Mouse (Mus musculus): Measurements from ENCODE around the gene Rps6ka5.

DNA sequence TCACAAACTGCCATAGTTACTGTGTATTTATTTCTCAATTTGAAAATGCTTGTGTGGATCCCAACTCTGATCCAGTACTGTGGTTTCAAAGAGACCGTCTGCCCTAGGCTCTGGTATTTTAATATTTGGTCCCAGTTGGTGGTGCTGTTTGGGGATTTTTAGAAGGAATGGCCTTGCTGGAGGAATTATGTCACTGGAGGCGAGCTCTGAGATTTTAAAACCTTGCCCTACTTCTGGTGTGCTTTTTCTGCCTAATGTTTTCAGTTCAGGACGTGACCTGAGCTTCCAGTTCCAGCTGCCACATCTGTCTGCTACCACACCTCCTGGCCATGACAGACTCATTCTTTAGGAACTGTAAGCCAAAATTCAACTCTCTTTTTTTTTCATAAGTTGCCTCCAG lies 121.2 kb downstream of the Rps6ka5 start:
- no peak for TF ChIP-seq POLR2A (IDR thresholded peaks at IDR 0.05; ENCODE audit: borderline replicate concordance, extremely low read depth, low read depth, low read length)
- TF ChIP-seq CTCF (IDR thresholded peaks at IDR 0.05; ENCODE audit: insufficient read depth, low read length): no peak
